Mouse (Mus musculus): ENCODE measurements around the gene Neurl2.

Gene Neurl2

GRCm38 (mm10) chr2:164785481-164786387, 47.5 kb downstream of the Neurl2 start, which contains the start of gene Snx21:
Gene Snx21 (plus strand): TSS chr2:164785823.
- peak; percentile 100 for DNase-seq

DNA sequence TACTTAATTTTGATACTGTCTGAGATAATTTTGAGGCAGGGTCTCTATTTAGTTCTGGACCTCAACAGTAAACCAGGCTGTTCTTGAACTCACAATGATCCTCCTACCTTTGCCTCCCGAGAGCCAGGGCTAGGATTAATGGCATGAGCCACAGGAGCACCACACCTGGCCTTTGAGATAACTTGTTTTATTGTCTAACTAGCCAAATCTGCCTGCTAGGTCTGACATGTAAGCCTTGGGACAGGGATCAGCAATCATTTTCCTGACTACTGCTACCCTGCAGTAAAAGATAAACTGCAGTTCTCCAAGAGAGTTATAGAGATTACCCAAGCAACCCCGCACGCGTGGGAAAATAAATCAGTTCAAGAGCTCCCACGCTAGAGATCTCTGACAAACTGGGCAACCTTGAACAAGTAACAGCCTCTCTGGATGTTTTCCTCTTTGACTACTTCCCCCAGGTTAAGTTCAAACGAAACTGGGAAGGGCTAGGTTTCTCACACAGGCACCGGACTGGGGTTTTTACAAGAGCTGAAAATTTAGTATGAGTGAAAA, 48.3 kb downstream of the Neurl2 start:
- DNase-seq = no peak

DNA sequence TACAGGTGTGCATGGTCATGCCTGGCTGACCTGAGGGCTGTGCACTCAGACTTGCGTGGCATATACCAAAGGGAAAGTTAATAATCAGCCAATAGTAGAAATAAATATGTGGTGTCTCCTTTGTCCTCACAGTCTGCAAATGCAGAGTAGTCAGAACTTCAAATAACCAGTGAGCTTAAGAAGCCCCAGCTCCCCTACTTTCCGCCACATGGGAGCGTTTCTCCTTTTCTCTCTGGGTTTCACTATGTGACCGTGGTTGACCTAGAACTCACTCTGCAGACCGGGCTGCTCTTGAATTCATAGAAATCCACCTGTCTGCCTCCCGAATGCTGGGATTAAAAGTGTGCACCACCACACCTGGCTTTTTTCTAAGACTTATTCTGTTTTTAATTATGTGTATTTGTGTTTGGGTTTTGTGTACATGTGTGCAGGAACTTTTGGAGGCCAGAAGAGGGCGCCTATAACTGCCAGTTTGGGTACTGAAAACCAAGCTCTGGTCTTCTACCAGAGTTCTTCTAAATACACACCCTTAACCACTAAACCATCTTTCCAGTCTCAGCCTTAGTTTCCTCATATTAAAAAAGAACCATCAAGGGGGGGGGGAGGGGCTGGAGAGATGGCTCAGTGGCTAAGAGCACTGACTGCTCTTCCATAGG, 49.2 kb downstream of the Neurl2 start:
- no peak for DNase-seq

DNA sequence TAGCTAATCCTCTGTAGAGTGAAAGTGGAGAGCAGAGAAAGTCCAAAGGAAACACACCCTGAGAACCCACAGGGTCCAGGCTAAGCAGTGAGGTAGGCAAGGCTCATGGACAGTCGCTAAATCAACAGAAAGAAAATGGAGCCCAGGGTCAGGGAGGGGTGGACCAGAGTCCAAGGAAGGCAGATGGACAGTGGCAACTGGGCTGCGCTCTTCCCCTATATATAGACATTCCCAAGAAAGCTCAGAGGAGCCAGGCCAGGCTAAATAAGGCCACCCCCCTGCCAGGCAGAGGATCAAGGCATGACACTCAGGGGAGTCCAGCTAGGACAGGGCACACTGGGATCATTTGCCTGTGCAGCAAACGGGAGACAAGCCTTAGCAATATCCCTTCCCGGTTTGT, 51.4 kb downstream of the Neurl2 start:
- DNase-seq = no peak

Measured in heart, adult 11 months (tissue).